Mouse (Mus musculus): ENCODE measurements around the gene C1qtnf4. TPM values are rescaled to one million over a fixed set of nuclear protein-coding genes. Genes with fewer than 3 reads are reported as not detected.

C1qtnf4 gene
- not detected for polyA plus RNA-seq (2014; fragmentation: Illumina TruSeq; extraction: RNeasy Lipid Tissue Mini Kit (QIAGEN cat#74804); ENCODE audit: low read depth, low replicate concordance)

DNA sequence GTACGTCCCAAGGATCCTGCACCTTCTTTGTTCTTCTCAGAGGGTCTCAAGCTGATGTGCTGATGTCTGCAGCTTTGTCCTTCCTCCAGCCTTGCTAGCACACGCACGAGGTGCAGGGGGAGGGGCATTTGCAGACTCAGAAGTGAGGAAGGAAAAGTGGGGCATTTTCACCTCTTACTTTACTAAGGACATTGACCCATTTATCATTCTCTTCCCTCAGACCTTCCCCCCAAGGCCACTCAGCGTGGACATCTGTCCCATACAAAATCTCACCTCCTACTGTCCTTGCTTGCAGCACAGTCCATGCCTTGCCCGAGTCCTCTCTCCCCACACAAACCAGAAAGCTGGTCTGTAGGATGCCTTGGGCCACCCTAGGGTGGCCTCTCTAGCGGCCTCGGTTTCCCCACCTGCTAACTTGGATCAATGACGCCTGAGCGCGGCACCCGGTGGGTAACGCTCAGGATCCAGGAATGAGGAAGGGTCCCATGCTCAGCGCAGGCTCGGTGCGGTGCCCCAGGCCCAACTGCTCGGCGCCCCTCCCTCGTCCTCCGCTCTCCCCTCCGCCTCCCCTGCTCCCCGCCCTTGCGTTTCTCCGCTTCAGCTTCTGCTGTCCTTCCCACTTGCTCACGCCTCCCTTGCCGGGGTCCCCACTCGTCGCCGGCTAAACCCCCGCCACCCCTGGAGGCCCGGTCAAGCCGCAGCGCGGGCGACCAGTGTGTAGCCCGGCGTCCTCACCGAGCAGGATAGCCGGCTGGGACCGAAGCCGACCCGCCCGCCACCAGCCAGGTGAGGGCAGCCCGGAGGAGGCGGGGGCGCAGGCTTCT, at the start of gene C1qtnf4:
Gene C1qtnf4, plus strand, starts transcription at position 643 of the 824 bp plus-strand sequence.

GRCm38 (mm10) chr2:90846955-90847680, 38.5 kb upstream of the C1qtnf4 start, which contains the start of gene Mtch2:
Gene Mtch2, plus strand, starts transcription at chr2:90847155.

GRCm38 (mm10) chr2:90904076-90904855, 18.6 kb downstream of the C1qtnf4 start, which contains the start of the genes Kbtbd4 and Ndufs3:
Gene Kbtbd4, plus strand, starts transcription at chr2:90904740.
Gene Ndufs3, minus strand, starts transcription at chr2:90904827.

Other genes starting within 250 kb of the C1qtnf4 start
- gene Nup160, start 208.6 kb upstream of the C1qtnf4 start, polyA plus RNA-seq (2014; fragmentation: Illumina TruSeq; extraction: RNeasy Lipid Tissue Mini Kit (QIAGEN cat#74804); ENCODE audit: low read depth, low replicate concordance) = 7.4 TPM
- gene Fnbp4, start 140.5 kb upstream of the C1qtnf4 start, polyA plus RNA-seq (2014; fragmentation: Illumina TruSeq; extraction: RNeasy Lipid Tissue Mini Kit (QIAGEN cat#74804); ENCODE audit: low read depth, low replicate concordance) = 36.5 TPM
- gene Agbl2, start 103.1 kb upstream of the C1qtnf4 start, polyA plus RNA-seq (2014; fragmentation: Illumina TruSeq; extraction: RNeasy Lipid Tissue Mini Kit (QIAGEN cat#74804); ENCODE audit: low read depth, low replicate concordance) = 0.26 TPM
- gene Mtch2, start 38.7 kb upstream of the C1qtnf4 start, polyA plus RNA-seq (2014; fragmentation: Illumina TruSeq; extraction: RNeasy Lipid Tissue Mini Kit (QIAGEN cat#74804); ENCODE audit: low read depth, low replicate concordance) = 537 TPM
- gene Kbtbd4, start 18.9 kb downstream of the C1qtnf4 start, polyA plus RNA-seq (2014; fragmentation: Illumina TruSeq; extraction: RNeasy Lipid Tissue Mini Kit (QIAGEN cat#74804); ENCODE audit: low read depth, low replicate concordance) = 7.8 TPM
- 208 TPM for gene Ndufs3, start 19.0 kb downstream of the C1qtnf4 start, polyA plus RNA-seq (2014; fragmentation: Illumina TruSeq; extraction: RNeasy Lipid Tissue Mini Kit (QIAGEN cat#74804); ENCODE audit: low read depth, low replicate concordance)
- gene Celf1, start 54.5 kb downstream of the C1qtnf4 start, polyA plus RNA-seq (2014; fragmentation: Illumina TruSeq; extraction: RNeasy Lipid Tissue Mini Kit (QIAGEN cat#74804); ENCODE audit: low read depth, low replicate concordance) = 53.5 TPM
- gene Rapsn, start 149.8 kb downstream of the C1qtnf4 start, polyA plus RNA-seq (2014; fragmentation: Illumina TruSeq; extraction: RNeasy Lipid Tissue Mini Kit (QIAGEN cat#74804); ENCODE audit: low read depth, low replicate concordance) = not detected
- 103 TPM for gene Psmc3, start 168.1 kb downstream of the C1qtnf4 start, polyA plus RNA-seq (2014; fragmentation: Illumina TruSeq; extraction: RNeasy Lipid Tissue Mini Kit (QIAGEN cat#74804); ENCODE audit: low read depth, low replicate concordance)
- 2.2 TPM for gene Slc39a13, start 184.6 kb downstream of the C1qtnf4 start, polyA plus RNA-seq (2014; fragmentation: Illumina TruSeq; extraction: RNeasy Lipid Tissue Mini Kit (QIAGEN cat#74804); ENCODE audit: low read depth, low replicate concordance)
- gene Spi1, start 196.5 kb downstream of the C1qtnf4 start, polyA plus RNA-seq (2014; fragmentation: Illumina TruSeq; extraction: RNeasy Lipid Tissue Mini Kit (QIAGEN cat#74804); ENCODE audit: low read depth, low replicate concordance) = 3.3 TPM
- not detected for gene Mybpc3, start 232.3 kb downstream of the C1qtnf4 start, polyA plus RNA-seq (2014; fragmentation: Illumina TruSeq; extraction: RNeasy Lipid Tissue Mini Kit (QIAGEN cat#74804); ENCODE audit: low read depth, low replicate concordance)